Mouse (Mus musculus) urinary bladder, postnatal 10 days (tissue): ENCODE results near the gene Gm20425.

ENCODE experiments used
- DNase-seq: peaks from one replicate; pipeline ENCODE4 v3.0.0; 2022; ENCODE audit warnings: low spot score

Gene Gm20425

GRCm38 (mm10) chr9:103230151-103230951 is at the start of gene Gm20425, which contains the start of gene Trf:
Gm20425 (minus strand) TSS chr9:103230307.
Trf (minus strand) TSS chr9:103230444.
- DNase-seq: no peak

- DNase-seq: no peak
Observed at GRCm38 (mm10) chr9:103276876-103277275, 46.8 kb upstream of the Gm20425 start.

GRCm38 (mm10) chr9:103275676-103276075 is 45.6 kb upstream of the Gm20425 start:
- no peak for DNase-seq

GRCm38 (mm10) chr9:103274819-103275218 is 44.7 kb upstream of the Gm20425 start:
- DNase-seq: no peak

- DNase-seq: no peak
Observed at GRCm38 (mm10) chr9:103271104-103271503, 41.0 kb upstream of the Gm20425 start.

- no peak for DNase-seq
Observed at GRCm38 (mm10) chr9:103265778-103266177, 35.7 kb upstream of the Gm20425 start.

GRCm38 (mm10) chr9:103252906-103253305 is 22.8 kb upstream of the Gm20425 start:
- no peak for DNase-seq

GRCm38 (mm10) chr9:103248618-103249017 is 18.5 kb upstream of the Gm20425 start:
- no peak for DNase-seq

- no peak for DNase-seq
Observed at GRCm38 (mm10) chr9:103246526-103247168, 16.5 kb upstream of the Gm20425 start.

- DNase-seq: no peak
Observed at GRCm38 (mm10) chr9:103243640-103244039, 13.5 kb upstream of the Gm20425 start.

- no peak for DNase-seq
Observed at GRCm38 (mm10) chr9:103241206-103241605, 11.1 kb upstream of the Gm20425 start.

- no peak for DNase-seq
Observed at GRCm38 (mm10) chr9:103239471-103239870, 9.4 kb upstream of the Gm20425 start.

GRCm38 (mm10) chr9:103234565-103235165 is 4.6 kb upstream of the Gm20425 start:
- no peak for DNase-seq

GRCm38 (mm10) chr9:103234059-103234458 is 4.0 kb upstream of the Gm20425 start:
- DNase-seq: no peak

- DNase-seq: no peak
Observed at GRCm38 (mm10) chr9:103233006-103233395, 2.9 kb upstream of the Gm20425 start.

GRCm38 (mm10) chr9:103232232-103233005 is 2.3 kb upstream of the Gm20425 start:
- DNase-seq: no peak

GRCm38 (mm10) chr9:103229037-103229867 is 855 bp downstream of the Gm20425 start:
- no peak for DNase-seq

- no peak for DNase-seq
Observed at GRCm38 (mm10) chr9:103228370-103229003, 1.6 kb downstream of the Gm20425 start.

- no peak for DNase-seq
Observed at GRCm38 (mm10) chr9:103227760-103228159, 2.3 kb downstream of the Gm20425 start.

GRCm38 (mm10) chr9:103226806-103227205 is 3.3 kb downstream of the Gm20425 start:
- DNase-seq: no peak

- no peak for DNase-seq
Observed at GRCm38 (mm10) chr9:103225464-103225863, 4.6 kb downstream of the Gm20425 start.
